Mouse (Mus musculus) forebrain, embryonic 10.5 days (tissue): Measurements from ENCODE around the gene Irf1. TPM values are rescaled to one million over a fixed set of nuclear protein-coding genes. Genes with fewer than 3 reads are reported as not detected.

Experiments used
- microRNA-seq: library from miRNA; unstranded; fragments of <30 nt; microRNA quantifications from one replicate; pipeline ENCODE4, GENCODE M21; 2017
- polyA plus RNA-seq: library from polyadenylated mRNA; unstranded; fragments of >200 nt; fragmentation: Nextera tagmentation; extraction: Ambion mirVana; gene quantifications from 2 replicates; pipeline ENCODE4 v1.2.1, GENCODE M21; 2016

The Irf1 gene
- polyA plus RNA-seq, 1 experiment from 2014 or later = 3.7 TPM

Small RNA genes within 50 kb of the gene (microRNA-seq; reads per million reads assigned to microRNA genes)
- not detected for gene Mir7671

Other genes starting within 250 kb of the Irf1 start
- 78.4 and 82.2 TPM in 2 replicates for gene Kif3a, start 202.6 kb upstream of the Irf1 start, polyA plus RNA-seq
- 0.77 and 0.96 TPM in 2 replicates for gene Il4, start 151.3 kb upstream of the Irf1 start, polyA plus RNA-seq
- gene Il13, start 135.3 kb upstream of the Irf1 start, polyA plus RNA-seq = not detected in 2 replicates
- 27.4 and 27.8 TPM in 2 replicates for gene Rad50, start 62.7 kb upstream of the Irf1 start, polyA plus RNA-seq
- gene Il5, start 49.2 kb upstream of the Irf1 start, polyA plus RNA-seq = 0.11 TPM in 1 of 2 replicates, not detected in the other
- not detected in 2 replicates for gene Gm17334, start 3.2 kb downstream of the Irf1 start, polyA plus RNA-seq
- gene Gm12216, start 89.2 kb downstream of the Irf1 start, polyA plus RNA-seq = 0.16 TPM in 1 of 2 replicates, not detected in the other
- 7.0 and 7.7 TPM in 2 replicates for gene Slc22a5, start 121.6 kb downstream of the Irf1 start, polyA plus RNA-seq
- gene Slc22a21, start 210.3 kb downstream of the Irf1 start, polyA plus RNA-seq = 2.0 and 3.0 TPM in 2 replicates